Mouse (Mus musculus) heart, embryonic 10.5 days (tissue): ENCODE measurements at regions not wholly inside any gene's neighbourhood (a gene's known extent, or its start where the extent isn't known, plus 50 kb on each side); places are given as distances from the start of the nearest gene placed in this dataset.
A peak's percentile ranks its signal among the peaks of the same experiment; 100 is the strongest.

Experiments used
- DNase-seq: peaks from one replicate; pipeline ENCODE4 v3.0.0-alpha.2; 2017; ENCODE audit warnings: low spot score
- H3K27ac ChIP-seq: fragments of 300-500 bp; sonication (generic); 2 replicates; pipeline ENCODE4 v1.5.1; 2016; ENCODE audit warnings: mild to moderate bottlenecking
- H3K27me3 ChIP-seq: fragments of 300-500 bp; sonication (generic); 2 replicates; pipeline ENCODE4 v1.6.1; 2016; ENCODE audit warnings: mild to moderate bottlenecking; ENCODE audit not compliant: poor library complexity, insufficient read depth, severe bottlenecking
- H3K36me3 ChIP-seq: fragments of 300-500 bp; sonication (generic); 2 replicates; pipeline ENCODE4 v1.6.1; 2016; ENCODE audit warnings: mild to moderate bottlenecking, moderate library complexity
- H3K4me1 ChIP-seq: fragments of 300-500 bp; sonication (generic); 2 replicates; pipeline ENCODE4 v1.6.1; 2016; ENCODE audit warnings: mild to moderate bottlenecking
- H3K4me3 ChIP-seq: fragments of 300-500 bp; sonication (generic); 2 replicates; pipeline ENCODE4 v1.5.1; 2016; ENCODE audit warnings: mild to moderate bottlenecking, moderate library complexity
- H3K9me3 ChIP-seq: fragments of 300-500 bp; sonication (generic); 2 replicates; pipeline ENCODE4 v1.6.1; 2016; ENCODE audit warnings: mild to moderate bottlenecking, moderate library complexity
- WGBS: fragments of 180-500 bp; shearing (Covaris S2); methylation state at CpG from one replicate; pipeline ENCODE4 v1.1.7; 2016; 5-methylcytosine and 5-hydroxymethylcytosine counted together

- peaks cover 24% of the 10 kb centered on the region for H3K4me1 ChIP-seq
- H3K9me3 ChIP-seq = no peaks in the 10 kb centered on the region
- no peak overlapping the region for H3K27ac ChIP-seq
- WGBS = 71% methylated on average over 4 of the region's 4 CpGs
- H3K36me3 ChIP-seq = no peaks in the 10 kb centered on the region
- DNase-seq = no peak
- H3K27me3 ChIP-seq = no peaks in the 10 kb centered on the region
- H3K4me3 ChIP-seq = no peak overlapping the region
Measured at GRCm38 (mm10) chr13:28426085-28426484, 168.8 kb downstream of the Gm11361 start.

GRCm38 (mm10) chr13:28425116-28425515, 167.8 kb downstream of the Gm11361 start:
- WGBS = 80% methylated on average over 3 of the region's 3 CpGs
- H3K9me3 ChIP-seq = no peaks in the 10 kb centered on the region
- H3K27ac ChIP-seq = 0 out of 2 replicates have a peak overlapping the region, but pooled peaks have one; percentile 64
- H3K36me3 ChIP-seq = no peaks in the 10 kb centered on the region
- H3K4me3 ChIP-seq = no peak overlapping the region
- H3K27me3 ChIP-seq = no peaks in the 10 kb centered on the region
- H3K4me1 ChIP-seq = peaks cover 32% of the 10 kb centered on the region
- DNase-seq = no peak

DNA sequence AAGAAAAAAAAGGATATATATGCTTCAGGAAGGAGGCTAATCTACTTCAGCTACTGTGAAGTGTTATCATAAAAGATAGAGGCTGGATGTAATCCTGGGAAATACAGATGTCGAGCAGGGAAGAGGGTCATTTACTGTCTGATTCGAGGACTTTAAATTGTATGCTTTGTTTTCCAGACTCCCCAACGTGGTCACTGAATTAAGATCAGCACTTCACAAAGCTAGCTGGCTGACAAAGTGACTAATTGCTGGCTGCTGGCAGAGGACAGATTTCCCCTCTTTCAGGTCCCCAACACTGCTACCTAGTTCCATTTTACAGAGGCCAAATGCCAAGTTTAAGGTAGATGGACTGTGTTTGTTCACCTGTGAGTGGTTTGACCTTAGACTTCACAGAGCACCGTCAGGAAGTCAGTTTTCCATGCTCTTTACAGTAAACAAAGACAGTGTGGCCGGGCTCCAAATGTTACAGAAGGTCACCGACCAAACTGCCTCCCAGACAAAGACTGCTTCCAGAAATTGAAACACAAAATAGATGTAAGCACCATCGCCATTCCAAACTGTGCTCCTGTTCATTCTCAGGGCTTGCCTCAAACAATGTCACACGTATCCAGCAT, 167.2 kb downstream of the Gm11361 start:
- H3K36me3 ChIP-seq = no peaks in the 10 kb centered on the region
- WGBS = 43% methylated on average over 8 of the region's 8 CpGs
- no peaks in the 10 kb centered on the region for H3K9me3 ChIP-seq
- H3K27ac ChIP-seq = peak overlapping the region; percentile 64; the same call in 1 of the 2 replicates
- H3K27me3 ChIP-seq = no peaks in the 10 kb centered on the region
- DNase-seq = no peak
- no peak overlapping the region for H3K4me3 ChIP-seq
- H3K4me1 ChIP-seq = peaks cover 37% of the 10 kb centered on the region

DNA sequence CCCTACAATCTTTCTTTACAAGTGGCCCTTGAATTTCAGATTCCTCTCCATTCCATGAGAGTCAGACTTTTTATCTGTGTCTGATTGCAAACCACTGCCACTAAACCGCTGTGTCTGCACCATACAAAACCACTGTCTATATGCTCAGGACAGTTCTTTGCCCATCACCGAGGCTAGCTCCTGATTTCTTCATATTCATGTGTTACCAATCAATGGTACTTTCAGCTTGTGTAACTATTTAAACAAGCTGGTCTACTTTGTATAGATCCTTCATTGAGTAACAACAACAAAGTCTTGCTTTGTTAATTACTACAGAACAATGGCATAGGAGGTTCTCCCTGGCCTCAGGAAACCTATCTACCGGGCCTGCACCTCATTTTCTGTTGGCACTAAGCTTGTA, 164.0 kb downstream of the Gm11361 start:
- H3K36me3 ChIP-seq = no peaks in the 10 kb centered on the region
- 50% methylated on average over 3 of the region's 3 CpGs for WGBS

DNA sequence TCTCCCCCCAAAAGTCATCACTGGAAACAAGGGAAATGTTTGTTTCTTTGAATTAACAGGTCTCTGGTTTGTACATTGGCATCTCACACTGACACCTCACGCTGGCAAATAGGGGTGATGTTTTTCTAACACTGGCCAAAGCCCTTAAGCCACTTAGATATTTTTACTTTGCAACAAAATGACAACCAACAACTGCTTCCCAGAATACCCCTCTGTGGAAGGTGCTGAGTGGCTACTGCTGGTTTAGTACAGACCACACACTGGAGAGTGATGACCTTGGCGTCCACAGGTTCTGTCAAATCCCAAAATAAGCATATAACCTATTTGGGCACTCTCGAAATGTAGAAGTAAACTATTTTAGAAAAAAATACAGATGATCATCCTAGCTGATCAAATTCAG, 163.3 kb downstream of the Gm11361 start:
- Histone ChIP-seq H3K4me1 (peaks cover 73% of the 10 kb centered on the region), H3K36me3 (no peaks in the 10 kb centered on the region), H3K27ac (peak overlapping the region; percentile 52; the same call in 1 of the 2 replicates), H3K4me3 (no peak overlapping the region), H3K27me3 (no peaks in the 10 kb centered on the region), H3K9me3 (no peaks in the 10 kb centered on the region)
- 47% methylated on average over 3 of the region's 3 CpGs for WGBS
- DNase-seq = no peak

More for the DNA sequence above, 164.0 kb downstream of the Gm11361 start:
- DNase-seq = no peak
- no peaks in the 10 kb centered on the region for H3K9me3 ChIP-seq
- H3K4me1 ChIP-seq = peaks cover 69% of the 10 kb centered on the region
- H3K27ac ChIP-seq = peak overlapping the region; percentile 52
- no peaks in the 10 kb centered on the region for H3K27me3 ChIP-seq
- no peak overlapping the region for H3K4me3 ChIP-seq

DNA sequence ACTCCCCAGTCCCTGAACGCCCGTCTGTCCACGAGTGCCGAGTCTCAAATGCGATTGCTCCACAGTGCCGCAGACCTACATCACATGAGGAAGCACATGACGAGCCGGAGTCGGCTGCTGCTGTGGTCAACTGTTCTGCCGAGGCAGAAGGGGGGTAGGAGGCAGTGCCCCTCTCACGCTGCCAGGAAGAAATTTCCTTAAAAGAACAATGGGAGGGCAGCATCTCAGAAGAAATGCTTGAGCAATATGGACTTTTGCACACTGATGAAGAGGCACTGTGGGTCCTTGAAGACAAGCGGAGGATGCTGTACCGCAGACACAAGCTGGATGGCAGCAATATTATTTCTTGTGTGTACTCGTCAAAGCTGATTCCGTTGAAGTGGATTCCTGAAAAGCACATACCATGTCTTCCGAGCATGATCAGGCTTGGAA, 162.6 kb downstream of the Gm11361 start:
- H3K4me3 ChIP-seq = no peak overlapping the region
- DNase-seq = no peak

DNA sequence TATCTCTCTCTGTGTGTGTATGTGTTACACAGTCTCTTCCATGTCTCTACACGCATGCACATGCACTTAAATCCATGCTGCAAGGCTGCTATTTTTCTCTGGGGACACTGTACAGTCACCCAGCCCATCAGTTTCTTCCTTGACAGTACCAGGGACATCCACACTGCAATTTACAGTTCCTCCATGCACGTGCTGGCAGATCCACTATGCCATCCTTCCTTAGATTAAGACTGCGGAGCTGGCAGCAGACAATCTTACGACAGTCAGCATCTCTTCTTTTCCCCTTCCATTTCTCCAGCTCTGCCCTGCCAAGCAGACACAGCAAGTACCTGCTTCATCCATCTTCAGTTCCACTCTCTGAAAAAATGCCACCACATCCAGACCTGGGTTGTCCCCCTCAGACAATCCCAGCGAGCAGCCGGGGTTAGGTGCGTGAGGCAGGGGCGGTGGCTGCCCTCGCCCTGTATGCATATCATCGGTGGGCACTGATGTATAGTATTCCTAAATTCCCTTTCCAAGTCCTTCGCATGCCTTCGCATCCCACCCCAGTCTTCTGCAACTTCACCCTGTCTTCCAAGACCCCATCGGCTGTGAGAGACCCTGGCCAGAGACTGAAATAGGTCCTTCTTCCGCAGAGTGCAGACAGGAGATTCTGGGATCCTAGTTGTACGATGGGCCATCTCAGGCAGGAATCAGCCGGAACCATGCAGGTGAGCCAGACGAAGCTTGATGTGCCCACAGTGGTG, 161.8 kb downstream of the Gm11361 start:
- WGBS = 86% methylated on average over 17 of the region's 17 CpGs
- Histone ChIP-seq H3K27me3 (no peaks in the 10 kb centered on the region), H3K36me3 (no peaks in the 10 kb centered on the region), H3K4me1 (peaks cover 62% of the 10 kb centered on the region), H3K4me3 (no peak overlapping the region), H3K27ac (peak overlapping the region; percentile 88), H3K9me3 (no peaks in the 10 kb centered on the region)
- no peak for DNase-seq

More for the DNA sequence above, 162.6 kb downstream of the Gm11361 start:
- H3K36me3 ChIP-seq = no peaks in the 10 kb centered on the region
- WGBS = 73% methylated on average over 16 of the region's 16 CpGs
- H3K27me3 ChIP-seq = no peaks in the 10 kb centered on the region
- no peaks in the 10 kb centered on the region for H3K9me3 ChIP-seq
- H3K4me1 ChIP-seq = peaks cover 70% of the 10 kb centered on the region
- H3K27ac ChIP-seq = peak overlapping the region; percentile 65

DNA sequence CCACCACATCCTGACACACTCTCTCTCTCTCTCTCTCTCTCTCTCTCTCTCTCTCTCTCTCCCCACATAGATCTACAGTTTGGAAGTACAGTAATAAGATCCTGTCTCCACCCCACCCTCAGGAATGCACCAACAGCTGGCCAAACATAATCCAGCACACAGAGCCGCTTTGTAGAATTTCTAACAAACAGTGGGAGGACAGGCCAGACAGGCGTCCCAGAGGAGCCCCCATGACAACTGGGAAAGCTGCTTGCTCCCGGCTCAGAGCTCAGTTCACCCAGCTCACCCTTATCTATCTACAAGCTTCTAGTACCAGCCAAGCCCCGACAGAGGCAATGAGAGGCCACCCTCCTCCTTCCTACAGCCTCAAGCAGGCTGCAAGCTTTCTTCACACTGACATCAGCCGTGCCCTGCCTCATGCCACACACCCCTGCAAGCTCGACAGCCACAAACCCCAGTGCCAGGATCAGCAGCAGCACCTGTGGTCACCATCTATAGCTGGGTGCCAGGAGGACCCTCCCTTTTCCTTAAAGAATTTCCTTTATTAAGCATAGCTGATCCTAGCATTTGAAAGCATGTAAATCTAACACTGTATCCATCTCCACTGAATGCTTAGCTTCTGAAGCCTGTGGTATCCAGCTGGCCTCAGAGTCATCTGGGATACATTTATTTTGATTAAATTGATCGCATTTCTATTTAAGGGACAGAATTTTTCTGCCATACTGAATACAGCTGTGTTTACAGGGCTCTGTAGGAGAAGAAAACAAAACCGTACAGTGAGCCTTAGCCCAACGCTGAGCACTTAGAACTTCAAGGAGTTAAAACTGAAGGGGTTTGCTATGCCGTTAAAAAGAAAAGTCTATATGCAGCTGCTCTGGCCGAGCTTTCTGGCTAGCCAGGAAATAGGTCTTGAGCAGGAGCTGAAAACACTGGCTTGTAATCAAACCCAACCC, 160.9 kb downstream of the Gm11361 start:
- no peaks in the 10 kb centered on the region for H3K36me3 ChIP-seq
- H3K9me3 ChIP-seq = no peaks in the 10 kb centered on the region
- H3K27me3 ChIP-seq = no peaks in the 10 kb centered on the region
- H3K27ac ChIP-seq = peak overlapping the region; percentile 88
- peaks cover 61% of the 10 kb centered on the region for H3K4me1 ChIP-seq
- DNase-seq = peak; percentile 91
- 26% methylated on average over 11 of the region's 11 CpGs for WGBS
- peak overlapping the region; percentile 45 for H3K4me3 ChIP-seq

DNA sequence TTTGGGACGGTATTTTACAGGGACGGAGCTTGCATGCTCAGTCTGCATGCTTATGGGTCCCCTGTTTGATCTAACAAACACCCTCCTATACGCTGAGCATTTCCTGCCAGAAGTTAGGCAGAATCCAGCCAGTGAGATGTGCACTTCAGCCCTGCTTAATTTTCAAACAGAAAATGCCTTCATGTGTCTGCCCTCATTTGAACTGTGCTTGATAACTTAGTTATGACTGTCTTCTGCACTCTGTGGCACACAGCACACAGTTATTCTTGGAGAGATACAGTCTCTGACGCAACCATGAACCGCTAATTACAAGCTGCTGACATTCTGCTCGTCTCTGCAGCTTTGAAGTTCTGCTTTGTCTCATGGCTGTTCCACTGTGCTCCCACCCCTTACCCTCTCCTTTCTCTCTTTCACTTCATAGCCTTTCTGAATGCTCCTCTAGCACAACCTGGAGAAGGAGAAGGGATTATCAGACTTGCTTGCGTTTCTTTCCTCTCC, 160.2 kb downstream of the Gm11361 start:
- Histone ChIP-seq H3K27ac (peak overlapping the region; percentile 88), H3K4me3 (peak overlapping the region; percentile 45), H3K27me3 (no peaks in the 10 kb centered on the region), H3K36me3 (no peaks in the 10 kb centered on the region), H3K9me3 (no peaks in the 10 kb centered on the region), H3K4me1 (peaks cover 61% of the 10 kb centered on the region)
- 8% methylated on average over 7 of the region's 7 CpGs for WGBS
- DNase-seq = no peak

DNA sequence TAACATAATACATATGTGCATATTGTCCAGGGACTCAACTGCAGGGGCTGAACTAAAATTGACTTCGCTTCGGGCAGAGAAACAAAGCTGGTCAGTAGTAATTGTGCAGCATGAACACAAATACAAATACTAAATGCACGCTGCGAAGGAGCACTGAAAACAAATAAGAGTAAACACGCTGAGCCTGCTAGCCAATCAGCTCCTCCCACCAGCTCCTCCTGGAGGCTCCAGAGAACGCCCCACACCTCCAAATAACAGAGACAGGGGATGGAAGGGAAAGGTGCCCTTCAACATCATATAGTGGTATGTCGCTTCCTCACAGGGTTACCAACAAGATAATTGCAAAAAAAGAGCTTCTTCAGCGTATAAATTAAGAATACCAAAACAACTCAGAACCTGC, 159.6 kb downstream of the Gm11361 start:
- Histone ChIP-seq H3K4me3 (peak overlapping the region; percentile 45), H3K27ac (peak overlapping the region; percentile 88), H3K36me3 (no peaks in the 10 kb centered on the region), H3K4me1 (peaks cover 57% of the 10 kb centered on the region), H3K27me3 (no peaks in the 10 kb centered on the region), H3K9me3 (no peaks in the 10 kb centered on the region)
- WGBS = 45% methylated on average over 8 of the region's 8 CpGs
- no peak for DNase-seq

GRCm38 (mm10) chr13:28416231-28416630, 158.9 kb downstream of the Gm11361 start:
- Histone ChIP-seq H3K27ac (peak overlapping the region; percentile 42; the same call in 1 of the 2 replicates), H3K4me3 (no peak overlapping the region), H3K36me3 (no peaks in the 10 kb centered on the region), H3K4me1 (peaks cover 51% of the 10 kb centered on the region), H3K27me3 (no peaks in the 10 kb centered on the region), H3K9me3 (no peaks in the 10 kb centered on the region)
- 32% methylated on average over 6 of the region's 6 CpGs for WGBS
- DNase-seq = no peak

GRCm38 (mm10) chr13:28415769-28416168, 158.4 kb downstream of the Gm11361 start:
- peaks cover 46% of the 10 kb centered on the region for H3K4me1 ChIP-seq
- H3K36me3 ChIP-seq = no peaks in the 10 kb centered on the region
- H3K27ac ChIP-seq = peak overlapping the region; percentile 42; the same call in 1 of the 2 replicates
- no peak overlapping the region for H3K4me3 ChIP-seq
- no peak for DNase-seq
- WGBS = 71% methylated on average over 1 of the region's 1 CpGs
- H3K9me3 ChIP-seq = no peaks in the 10 kb centered on the region
- H3K27me3 ChIP-seq = no peaks in the 10 kb centered on the region
